In the genomic region with DNA sequence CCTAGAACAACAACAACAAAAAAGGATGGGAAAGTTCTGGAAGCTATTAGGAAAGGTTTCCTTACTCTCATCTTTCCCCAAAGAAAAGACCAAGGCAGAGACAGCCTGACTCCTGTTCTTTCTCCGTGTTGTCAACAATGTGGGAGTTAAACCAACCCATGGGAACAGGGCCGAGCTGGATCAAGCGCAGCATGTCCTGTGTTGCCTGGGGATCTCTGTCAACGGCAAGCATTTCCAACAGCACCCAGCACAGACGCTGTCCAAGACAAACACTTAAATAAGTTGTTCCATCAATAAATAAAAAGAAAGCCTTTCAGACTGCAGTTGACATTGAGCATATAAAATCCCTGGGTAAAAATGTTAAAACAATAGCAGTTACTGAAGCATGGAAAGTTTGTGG, we compare ENCODE assay signal across 13 mouse cellular contexts. TPM values are rescaled to one million over a fixed set of nuclear protein-coding genes. Genes with fewer than 3 reads are reported as not detected.
DNase-seq lines count a peak whose midpoint lies in the region; ATAC-seq and TF ChIP-seq lines count a peak whose summit lies in the region.
"Had no signal": no experiment of that assay in that cellular context is flagged by ENCODE, and none has a peak within 500 bp of the region (broad histone marks: within the 10 kb centered on the region; RNA-seq: fewer than 3 reads in every experiment).

No protein-coding gene starts in this region.

- no peaks in the 10 kb centered on the region for H3K4me1 ChIP-seq in hindbrain, postnatal 0 days (ENCODE audit: insufficient read depth, low read length)
- no peaks in the 10 kb centered on the region for H3K4me1 ChIP-seq in hindbrain, embryonic 14.5 days (replicated peaks; ENCODE audit: control insufficient read depth, insufficient read depth, low read length)

- WGBS in hindbrain, postnatal 0 days, result 63% methylated on average over 5 of the region's 5 CpGs
- 78% methylated on average over 5 of the region's 5 CpGs for WGBS in hindbrain, embryonic 14.5 days

- H3K36me3 ChIP-seq in hindbrain, postnatal 0 days (ENCODE audit: insufficient read depth, low read length), result no peaks in the 10 kb centered on the region
- H3K36me3 ChIP-seq in hindbrain, embryonic 14.5 days (replicated peaks; ENCODE audit: control insufficient read depth, insufficient read depth), result no peaks in the 10 kb centered on the region

- H3K4me2 ChIP-seq in hindbrain, postnatal 0 days (ENCODE audit: low read depth, low read length), result no peak overlapping the region
- H3K4me2 ChIP-seq in hindbrain, embryonic 14.5 days (replicated peaks), result no peak overlapping the region

- TF ChIP-seq CTCF in hindbrain, postnatal 0 days (IDR thresholded peaks at IDR 0.05; ENCODE audit: low read depth), result no peak

- no peak overlapping the region for H3K4me3 ChIP-seq in hindbrain, postnatal 0 days (ENCODE audit: low read length)
- no peak overlapping the region for H3K4me3 ChIP-seq in hindbrain, embryonic 14.5 days (replicated peaks; ENCODE audit: low read length)
- H3K4me3 ChIP-seq: erythroblast, embryonic 14.5 days had no signal

- no peak for ATAC-seq in hindbrain, postnatal 0 days
- no peak for ATAC-seq in hindbrain, embryonic 14.5 days (ENCODE audit: low FRiP score)
- ATAC-seq: hindbrain, embryonic 16.5 days had no signal

- no peak overlapping the region for H3K9ac ChIP-seq in hindbrain, postnatal 0 days (replicated peaks; ENCODE audit: low read length)
- no peak overlapping the region for H3K9ac ChIP-seq in hindbrain, embryonic 14.5 days

- H3K9me3 ChIP-seq in hindbrain, postnatal 0 days (ENCODE audit: low read length), result no peaks in the 10 kb centered on the region
- no peaks in the 10 kb centered on the region for H3K9me3 ChIP-seq in hindbrain, embryonic 14.5 days (ENCODE audit: control insufficient read depth, low read length)

- peak; percentile 19 for DNase-seq in hindbrain, postnatal 0 days (ENCODE audit: low spot score)
- no peak for DNase-seq in hindbrain, embryonic 14.5 days (ENCODE audit: low spot score)
- DNase-seq in gastrocnemius, postnatal 36 days, result peak; percentile 17 to 28
- DNase-seq in heart, postnatal 4 days, result peak; percentile 60
- peak; percentile 40 for DNase-seq in lung, postnatal 14 days
- no peak for DNase-seq in spleen, postnatal 14 days (ENCODE audit: low spot score in 2 of 2)
- DNase-seq in cerebellum, adult 8-10 months, result no peak
- no peak for DNase-seq in layer of hippocampus, adult 11-12 months (ENCODE audit: low spot score)
- DNase-seq: cerebellum, adult 18-20 months had no signal

- intact Hi-C loops in gastrocnemius, postnatal 36 days (cut with DNase I), result no loop called here

- no peaks in the 10 kb centered on the region for H3K27me3 ChIP-seq in hindbrain, postnatal 0 days (ENCODE audit: insufficient read depth, low read length)
- H3K27me3 ChIP-seq in hindbrain, embryonic 14.5 days (ENCODE audit: control insufficient read depth, insufficient read depth, low read length), result no peaks in the 10 kb centered on the region
- H3K27me3 ChIP-seq: CH12.LX had no signal

- no peak overlapping the region for H3K27ac ChIP-seq in hindbrain, postnatal 0 days
- no peak overlapping the region for H3K27ac ChIP-seq in hindbrain, embryonic 14.5 days

RNA-seq across cellular contexts. Expression of gene Adtrp, which starts 17.6 kb away (rescaled TPM):
- total RNA-seq in hindbrain, postnatal 0 days (2014; rRNA removed), result 0.26 TPM in 1 of 2 replicates, not detected in the other
- polyA plus RNA-seq in hindbrain, postnatal 0 days (2015; fragmentation: Nextera tagmentation; extraction: Ambion mirVana), result 0.26 TPM in 1 of 2 replicates, not detected in the other
- 0.21 TPM in 1 of 2 replicates, not detected in the other for polyA plus RNA-seq in hindbrain, embryonic 14.5 days (2014; fragmentation: Nextera tagmentation; extraction: Ambion mirVana)
- total RNA-seq in gastrocnemius, postnatal 36 days (2021), result under 1 TPM in 1 of 2 experiments, not detected in 1; 0.15 TPM
- under 1 TPM; 0.55 to 0.77 TPM for total RNA-seq in heart, postnatal 4 days (2021)
- polyA plus RNA-seq: erythroblast, embryonic 14.5 days; neural tube, embryonic 11.5 days had no signal

Comparison
In these comparisons a context has a peak if more than half of its experiments do, and no peak if none do; other contexts are left out.
1. DNase-seq: peak in hindbrain, postnatal 0 days (single experiment), gastrocnemius, postnatal 36 days (2 of 2), heart, postnatal 4 days (single experiment) and lung, postnatal 14 days (single experiment); none in hindbrain, embryonic 14.5 days (single experiment), spleen, postnatal 14 days (0 of 2), cerebellum, adult 8-10 months (single experiment) and layer of hippocampus, adult 11-12 months (single experiment).